Mouse (Mus musculus) adrenal gland, postnatal 4 days (tissue): ENCODE results near the gene Prpf18. TPM values are rescaled to one million over a fixed set of nuclear protein-coding genes. Genes with fewer than 3 reads are reported as not detected.
"Not testable (repeated sequence)": the region's sequence is repeated elsewhere in the genome, so short reads cannot be mapped to it uniquely, and the experiment has no call there.

Source experiments
- DNase-seq, 2 experiments: peaks; one replicate each; pipeline ENCODE4 v3.0.0; 2021 to 2022; ENCODE audit warnings: low spot score in 2 of 2, mixed read lengths in 2 of 2
- total RNA-seq, 2 experiments: library from RNA; stranded (reverse); gene quantifications; 2 replicates each; pipeline ENCODE4 v1.2.3; 2021

The Prpf18 gene
- total RNA-seq, 2 experiments from 2014 or later: 46.0 to 50.6 TPM

DNA sequence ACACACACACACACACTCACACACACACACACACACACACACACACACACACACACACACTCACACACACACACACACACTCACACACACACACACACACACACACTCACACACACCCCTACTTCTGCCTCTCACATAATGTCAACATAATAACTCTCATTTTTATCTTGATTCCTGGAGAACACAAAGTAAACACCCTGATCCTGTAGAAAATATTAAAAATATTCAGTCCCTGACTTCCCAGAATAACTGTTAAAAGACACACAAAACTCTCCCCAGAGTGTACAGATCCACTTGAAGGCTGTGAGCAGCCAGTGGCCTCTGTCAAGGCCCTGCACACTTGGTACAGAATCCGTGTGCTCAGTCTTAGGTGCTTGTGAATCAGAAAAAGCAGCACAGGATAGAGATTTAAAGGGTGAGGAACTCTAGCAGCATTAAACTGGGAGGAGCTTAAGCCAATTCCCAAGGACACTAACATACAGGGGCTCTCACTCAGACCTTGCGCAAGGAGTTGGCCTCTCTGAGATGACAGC, 36.8 kb downstream of the Prpf18 start:
- no peak for DNase-seq

DNA sequence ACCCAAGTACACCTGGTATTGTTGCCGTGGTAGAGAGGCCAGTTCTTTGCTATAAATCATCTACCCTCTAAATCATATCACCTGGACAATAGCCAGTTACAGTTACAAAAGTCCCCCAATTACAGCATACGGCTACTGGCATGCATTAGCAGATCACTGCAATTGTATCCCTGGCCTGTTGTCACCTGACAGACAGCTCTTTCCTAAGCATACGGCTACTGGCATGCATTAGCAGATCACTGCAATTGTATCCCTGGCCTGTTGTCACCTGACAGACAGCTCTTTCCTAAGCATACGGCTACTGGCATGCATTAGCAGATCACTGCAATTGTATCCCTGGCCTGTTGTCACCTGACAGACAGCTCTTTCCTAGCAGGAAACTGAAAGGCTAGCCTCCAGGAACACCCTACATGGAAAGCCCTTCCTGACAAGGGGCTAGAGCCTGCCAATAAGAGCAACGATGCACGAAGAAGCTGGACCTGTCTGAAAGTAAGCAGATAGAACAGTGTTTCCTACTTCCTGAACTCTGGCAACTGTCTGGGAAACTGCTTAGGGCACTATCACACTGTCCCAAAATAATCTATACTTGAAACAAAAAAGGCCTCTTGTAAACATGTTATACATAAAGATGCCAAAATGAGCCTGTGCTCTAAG, 37.5 kb downstream of the Prpf18 start:
- not testable (repeated sequence) for DNase-seq

DNA sequence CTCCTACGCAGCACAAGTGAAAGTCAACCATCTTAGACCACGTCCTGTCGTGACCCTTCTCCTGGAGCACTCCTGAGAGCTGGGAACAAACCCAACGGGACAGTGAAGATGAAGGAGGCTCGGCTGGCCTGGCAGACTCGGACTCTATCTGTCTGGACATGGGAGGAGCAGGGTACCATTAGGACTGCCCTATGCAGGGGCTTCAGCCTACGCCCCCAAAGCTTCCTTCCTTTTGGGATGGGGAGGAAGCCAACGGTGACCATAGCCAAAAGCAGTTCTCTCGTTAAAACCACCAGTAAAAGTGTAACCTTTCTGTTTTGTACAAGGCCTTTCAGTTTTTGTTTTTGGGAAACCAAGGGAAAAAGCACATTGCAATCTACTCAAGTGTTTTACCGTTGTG, 40.2 kb downstream of the Prpf18 start:
- no peak for DNase-seq

DNA sequence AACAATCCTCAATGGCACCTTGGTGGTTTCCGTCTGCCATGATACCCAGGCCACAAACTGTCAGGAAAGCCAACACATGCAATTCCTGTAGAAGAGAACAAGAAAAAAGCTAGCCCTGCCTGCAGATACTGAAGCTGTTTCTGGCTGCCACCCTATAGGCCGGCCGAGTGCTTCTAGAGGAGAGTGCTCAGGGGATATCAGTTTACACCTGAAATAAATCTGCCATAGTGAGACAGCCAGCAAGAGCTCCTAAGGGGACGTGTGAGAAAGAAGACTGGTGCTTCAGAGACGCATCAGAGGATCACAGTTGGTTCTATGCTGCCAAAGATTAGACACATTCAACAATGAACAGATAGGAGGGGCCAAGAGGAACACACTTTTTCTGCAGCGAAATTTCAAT, 40.6 kb downstream of the Prpf18 start:
- no peak for DNase-seq

DNA sequence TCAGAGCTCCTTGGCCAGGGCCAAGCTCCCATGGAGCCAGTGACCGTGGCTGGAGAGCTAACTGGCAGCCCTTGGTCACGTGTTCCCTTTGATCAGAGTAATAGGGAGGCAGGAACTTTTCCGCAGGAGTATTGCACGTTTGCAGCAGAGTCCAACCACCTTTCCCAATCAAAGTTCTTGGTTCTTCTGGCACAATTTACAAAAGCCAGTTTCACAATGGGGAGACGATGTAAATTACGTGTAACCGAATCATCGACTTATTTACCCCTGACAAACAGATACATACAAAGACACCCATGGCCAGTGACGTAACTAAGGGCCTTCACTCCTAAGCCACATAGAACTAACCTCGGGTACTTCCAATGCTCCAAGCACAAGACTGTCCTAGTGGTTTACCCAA, 42.5 kb downstream of the Prpf18 start:
- DNase-seq: no peak

DNA sequence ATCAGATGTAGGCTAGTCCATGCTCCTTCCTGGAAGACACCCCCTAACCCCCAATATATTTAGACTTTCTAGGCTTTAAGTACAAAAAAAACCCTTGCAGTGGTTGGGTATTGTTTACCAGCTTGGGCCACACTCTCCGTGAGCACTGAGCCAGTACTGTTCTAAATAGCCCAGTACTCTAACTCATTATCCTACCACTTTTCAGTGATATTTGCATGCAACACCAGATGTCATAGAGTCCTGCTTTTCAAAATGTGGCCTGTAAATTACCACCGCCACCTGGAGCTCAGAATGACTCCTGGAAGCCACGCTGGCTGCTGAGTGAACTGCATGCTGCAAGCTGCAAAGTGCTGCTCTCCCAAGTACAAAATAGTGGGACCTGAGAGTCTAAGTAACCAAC, 43.7 kb downstream of the Prpf18 start:
- no peak for DNase-seq

DNA sequence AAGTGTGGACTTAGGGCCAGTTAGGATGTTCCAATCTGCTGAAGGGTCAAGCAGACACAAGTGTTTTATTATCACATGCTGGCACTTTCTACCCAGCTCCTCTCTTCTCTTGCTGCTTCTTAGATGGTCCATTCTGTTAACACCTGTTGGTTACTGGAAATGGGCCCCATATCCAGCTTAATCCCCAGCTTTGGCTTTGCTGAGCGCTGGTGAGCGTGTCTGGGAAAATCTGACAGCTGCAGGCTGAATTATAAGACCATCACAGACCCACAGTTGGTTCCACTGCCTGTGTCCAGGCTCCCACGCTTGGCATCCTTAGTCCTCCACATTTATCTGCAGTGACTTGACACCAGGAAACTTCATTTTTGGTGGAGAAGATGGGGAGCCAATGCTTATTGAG, 45.4 kb downstream of the Prpf18 start:
- no peak for DNase-seq

DNA sequence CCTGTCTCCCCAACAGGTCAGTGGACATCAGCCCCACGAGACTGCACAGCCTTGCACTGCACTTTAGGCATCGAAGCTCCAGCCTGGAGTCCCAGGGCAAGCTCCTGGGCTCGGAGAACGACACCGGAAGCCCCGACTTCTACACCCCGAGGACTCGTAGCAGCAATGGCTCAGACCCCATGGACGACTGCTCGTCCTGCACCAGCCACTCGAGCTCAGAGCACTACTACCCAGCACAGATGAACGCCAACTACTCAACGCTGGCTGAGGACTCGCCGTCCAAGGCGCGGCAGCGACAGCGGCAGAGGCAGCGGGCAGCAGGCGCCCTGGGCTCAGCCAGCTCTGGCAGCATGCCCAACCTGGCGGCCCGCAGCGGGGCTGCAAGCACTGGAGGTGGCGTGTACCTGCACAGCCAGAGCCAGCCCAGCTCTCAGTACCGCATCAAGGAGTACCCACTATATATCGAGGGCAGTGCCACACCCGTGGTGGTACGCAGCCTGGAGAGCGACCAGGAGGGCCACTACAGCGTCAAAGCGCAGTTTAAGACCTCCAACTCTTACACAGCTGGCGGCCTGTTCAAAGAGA, 48.5 kb downstream of the Prpf18 start:
- DNase-seq: no peak

DNA sequence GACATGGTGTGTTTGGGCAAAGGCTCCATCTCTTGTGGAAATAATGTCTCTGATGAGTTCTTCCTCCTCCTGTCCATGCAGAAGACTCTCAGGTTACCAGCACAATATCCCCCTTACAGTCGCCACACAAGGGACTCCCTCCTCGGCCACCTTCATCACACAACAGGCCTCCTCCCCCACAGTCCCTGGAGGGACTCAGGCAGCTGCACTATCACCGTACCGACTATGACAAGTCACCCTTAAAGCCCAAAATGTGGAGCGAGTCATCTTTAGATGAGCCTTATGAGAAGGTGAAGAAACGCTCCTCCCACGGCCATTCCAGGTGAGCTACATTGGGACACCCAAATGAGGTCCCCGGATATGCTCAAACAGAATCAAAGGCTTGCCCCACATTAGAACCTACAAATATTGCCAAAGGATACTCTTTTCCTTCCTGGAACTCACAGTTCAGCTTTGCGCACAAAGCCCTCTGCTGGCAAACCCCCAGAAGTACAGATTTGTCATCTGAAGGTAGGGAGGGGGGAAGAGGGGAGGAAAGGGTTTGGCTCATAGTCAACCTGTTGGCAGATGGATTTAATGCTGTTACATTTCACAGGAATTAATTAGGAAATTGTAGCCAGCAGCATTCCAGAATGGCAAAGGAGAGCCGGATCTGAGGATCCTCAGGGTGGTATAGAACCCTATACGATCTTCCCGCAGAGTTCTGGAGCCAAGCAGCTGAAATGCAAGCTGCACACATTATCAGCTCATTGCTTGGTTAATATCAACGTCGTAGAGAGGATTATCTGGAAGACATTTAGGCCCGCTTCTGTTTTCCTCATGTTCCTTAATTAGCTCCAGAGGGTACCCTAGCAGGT, 50.7 kb downstream of the Prpf18 start:
- peak in 1 of 2 experiments; percentile 32 for DNase-seq

DNA sequence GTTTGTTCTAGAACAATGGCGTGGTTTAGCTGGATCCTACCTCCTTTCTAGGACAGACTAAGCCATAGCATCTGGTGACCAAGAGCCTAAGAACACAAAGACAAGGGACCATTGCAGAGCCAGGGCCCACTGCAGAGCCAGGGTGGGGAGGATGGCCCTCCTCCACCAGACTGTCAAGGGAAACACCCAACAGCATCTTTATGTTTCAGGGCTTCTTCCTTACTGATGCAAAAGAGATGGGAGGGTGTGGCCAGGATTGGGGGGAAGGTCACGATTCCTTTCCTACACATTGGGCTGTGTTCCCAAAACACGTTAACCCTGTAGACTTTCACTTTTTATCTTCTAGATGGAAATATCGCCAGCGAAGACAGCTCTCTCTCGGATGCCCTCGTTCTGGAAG, 54.9 kb downstream of the Prpf18 start:
- DNase-seq: no peak

DNA sequence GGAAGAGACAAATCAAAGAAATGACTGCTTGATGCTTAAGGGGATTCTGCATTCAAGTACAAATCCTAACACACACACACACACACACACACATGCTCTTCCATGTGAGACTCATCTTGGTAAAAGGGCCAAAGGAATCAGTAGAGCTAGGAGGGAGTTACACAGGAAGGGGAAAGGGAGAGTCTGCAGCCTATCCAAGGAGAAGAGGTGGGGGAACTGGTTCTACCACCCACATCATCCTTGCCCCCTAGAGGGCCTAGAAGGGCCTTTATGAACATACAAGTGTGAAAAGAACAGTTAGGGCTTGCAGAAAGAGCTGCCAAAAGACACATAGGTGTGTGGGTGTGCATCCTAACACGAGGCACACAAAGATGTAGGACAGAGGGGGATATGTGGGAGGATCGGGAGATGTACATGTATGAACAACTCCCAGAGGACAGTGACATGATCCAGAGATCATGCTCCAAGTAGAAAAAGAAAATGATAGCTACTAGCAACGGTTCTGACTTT, 58.0 kb downstream of the Prpf18 start:
- no peak for DNase-seq

DNA sequence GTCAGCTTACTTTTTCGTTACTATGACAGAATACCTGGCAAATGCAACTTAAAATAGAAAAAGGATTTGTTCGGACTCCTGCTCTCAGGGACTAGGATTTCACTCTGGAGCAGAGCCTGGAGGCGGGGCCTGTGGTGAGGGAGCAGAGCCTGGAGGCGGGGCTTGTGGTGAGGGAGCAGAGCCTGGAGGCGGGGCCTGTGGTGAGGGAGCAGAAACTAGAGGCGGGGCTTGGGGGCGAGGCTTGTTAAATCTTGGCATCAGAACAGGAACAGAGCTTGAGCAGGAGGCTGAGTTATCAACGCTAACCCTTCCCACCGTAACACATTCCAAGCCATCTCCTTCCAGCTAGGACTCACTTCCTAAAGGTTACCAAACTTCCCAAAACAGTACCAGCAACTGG, 58.5 kb downstream of the Prpf18 start:
- no peak for DNase-seq

DNA sequence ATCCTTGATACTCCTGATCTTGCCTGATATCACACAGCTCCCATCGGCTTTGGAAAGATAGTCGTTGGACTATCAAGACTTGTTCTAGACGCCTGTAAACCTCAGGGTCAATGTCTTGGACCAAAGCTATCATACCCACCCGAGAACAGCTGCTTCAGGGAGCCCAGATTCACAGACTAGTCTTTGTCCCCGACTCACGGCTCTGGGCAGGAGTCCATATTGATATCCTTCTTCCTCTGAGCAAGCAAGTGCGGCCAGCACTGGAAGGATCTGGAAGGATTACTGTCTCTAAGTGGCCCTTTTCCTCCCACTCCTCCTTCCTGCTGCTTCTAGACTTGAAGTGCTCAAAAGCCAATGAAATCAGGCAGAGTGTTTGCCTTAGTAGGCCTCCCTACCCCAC, 59.2 kb downstream of the Prpf18 start:
- DNase-seq: no peak

DNA sequence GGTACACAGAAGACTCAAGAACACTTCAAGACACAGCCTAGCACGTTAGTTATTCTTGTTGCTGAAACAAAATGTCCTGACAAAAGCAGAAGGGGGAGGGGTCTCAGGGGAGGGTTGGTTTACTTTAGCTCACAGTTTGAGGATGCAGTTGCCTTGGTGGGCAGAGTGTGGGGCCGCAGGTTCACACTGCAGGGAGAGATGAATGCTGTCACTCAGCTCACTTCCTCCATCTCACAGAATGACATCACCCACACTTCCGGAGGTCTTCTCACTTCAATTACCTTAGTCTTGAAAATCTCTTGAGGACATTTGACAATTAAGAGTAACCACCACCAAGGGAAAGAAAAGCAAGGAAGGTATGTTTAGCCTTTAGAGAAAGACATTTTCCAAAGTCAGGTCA, 60.3 kb downstream of the Prpf18 start:
- DNase-seq: no peak

DNA sequence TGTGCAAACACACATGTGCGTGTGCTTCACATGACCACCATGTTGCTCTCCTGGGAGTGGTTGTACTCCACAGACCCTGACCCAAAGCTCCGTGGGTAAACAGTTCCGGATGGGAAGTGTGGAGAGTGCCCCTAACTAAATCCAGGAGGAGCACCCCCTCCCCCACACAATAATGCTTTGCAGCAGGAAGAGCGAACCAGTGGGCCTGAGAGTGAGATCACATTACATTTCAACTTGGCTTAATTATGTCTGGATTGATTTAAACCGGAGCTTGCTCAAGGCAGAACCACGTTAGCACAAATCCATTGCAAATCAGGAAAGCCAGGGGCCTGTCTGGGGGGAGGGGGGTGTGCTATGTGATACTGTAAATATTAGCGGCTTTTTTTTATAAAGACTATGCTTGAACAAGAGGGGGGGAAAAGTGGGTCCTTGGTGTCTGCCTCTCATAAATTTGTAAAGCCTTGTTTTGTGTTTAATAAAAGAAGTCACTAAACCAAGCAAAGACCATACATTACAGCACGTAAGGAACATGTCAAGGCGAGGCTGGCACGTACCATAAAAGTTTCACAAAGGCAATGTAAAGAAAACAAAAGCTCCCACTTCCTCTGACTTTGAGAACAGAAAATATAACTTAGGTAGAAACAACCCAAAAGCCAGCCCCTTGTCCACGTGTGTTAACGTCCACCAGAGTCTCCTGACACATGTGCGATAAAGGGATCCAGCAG, 64.1 kb downstream of the Prpf18 start:
- DNase-seq: no peak

DNA sequence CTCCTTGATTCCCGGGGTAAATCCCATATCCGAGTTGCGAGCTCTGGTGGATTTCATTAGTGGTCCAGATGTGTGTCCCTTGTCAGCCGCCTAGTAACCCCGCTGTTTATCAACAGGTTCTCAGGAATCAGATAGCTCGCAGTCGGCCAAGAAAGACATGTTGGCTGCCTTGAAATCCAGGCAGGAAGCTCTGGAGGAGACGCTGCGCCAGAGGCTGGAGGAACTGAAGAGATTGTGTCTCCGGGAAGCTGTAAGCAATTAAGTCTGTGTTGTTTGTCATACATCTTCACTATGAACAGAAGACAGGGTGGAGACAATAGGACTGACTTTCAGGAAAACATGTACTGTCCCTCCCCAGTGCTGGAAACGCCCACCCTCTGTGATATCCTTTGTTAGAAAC, 65.7 kb downstream of the Prpf18 start:
- no peak for DNase-seq

DNA sequence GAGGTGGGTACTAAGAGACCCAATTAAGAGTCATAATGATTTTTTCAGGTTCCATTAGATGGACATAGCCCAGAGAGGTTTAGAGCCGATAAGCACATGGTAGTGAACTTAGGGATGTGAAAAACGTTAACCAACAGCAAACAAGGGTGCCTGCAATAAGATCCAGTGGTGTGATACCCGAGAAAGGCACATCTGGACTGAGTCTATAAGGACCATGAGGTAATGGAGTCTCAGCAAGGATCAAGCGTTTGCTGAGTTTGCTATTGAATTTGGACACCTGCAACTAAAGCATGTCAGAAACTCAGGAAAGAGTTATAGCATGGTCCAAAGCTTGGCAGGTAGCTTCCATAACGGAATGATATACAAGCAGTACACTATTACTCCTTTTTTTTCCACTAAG, 67.7 kb downstream of the Prpf18 start:
- DNase-seq: no peak

DNA sequence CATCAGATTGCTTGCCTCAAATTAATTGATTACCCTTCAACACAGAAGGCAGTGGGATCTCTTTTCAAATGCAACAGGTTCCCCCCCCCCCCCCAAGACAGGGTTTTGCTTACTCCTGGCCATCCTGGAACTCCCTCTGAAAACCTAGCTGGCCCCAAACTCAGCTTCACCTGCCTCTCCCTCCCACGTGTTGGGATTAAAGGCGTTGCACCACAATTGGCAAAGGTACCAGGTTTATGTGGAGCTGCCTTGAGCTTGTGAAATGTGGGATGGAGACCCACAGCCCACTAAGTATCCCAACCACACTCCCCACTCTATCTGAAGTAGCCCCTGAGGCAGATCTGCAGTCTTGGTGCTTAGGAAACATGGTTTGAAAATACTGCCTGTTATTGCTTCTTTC, 69.0 kb downstream of the Prpf18 start:
- DNase-seq: no peak

DNA sequence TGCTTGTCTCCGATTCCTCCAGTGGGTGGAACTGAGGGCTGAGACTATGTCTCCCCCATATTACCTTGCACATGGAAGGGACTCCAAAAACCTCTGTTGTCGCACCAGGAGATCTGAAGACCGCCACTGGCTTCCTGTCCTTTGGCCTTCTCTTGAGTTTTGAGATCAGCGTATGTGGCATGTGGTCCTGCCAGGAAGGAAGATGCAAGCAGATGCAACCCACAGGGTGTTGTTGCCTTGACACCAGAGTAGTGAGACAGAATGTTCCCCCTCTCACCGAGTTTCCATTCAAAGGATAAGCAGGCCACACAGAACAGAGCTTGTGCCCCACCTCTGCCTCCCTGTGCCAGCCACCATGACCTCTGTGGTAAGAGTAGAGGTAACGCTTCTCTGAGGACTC, 71.2 kb downstream of the Prpf18 start:
- DNase-seq: no peak

DNA sequence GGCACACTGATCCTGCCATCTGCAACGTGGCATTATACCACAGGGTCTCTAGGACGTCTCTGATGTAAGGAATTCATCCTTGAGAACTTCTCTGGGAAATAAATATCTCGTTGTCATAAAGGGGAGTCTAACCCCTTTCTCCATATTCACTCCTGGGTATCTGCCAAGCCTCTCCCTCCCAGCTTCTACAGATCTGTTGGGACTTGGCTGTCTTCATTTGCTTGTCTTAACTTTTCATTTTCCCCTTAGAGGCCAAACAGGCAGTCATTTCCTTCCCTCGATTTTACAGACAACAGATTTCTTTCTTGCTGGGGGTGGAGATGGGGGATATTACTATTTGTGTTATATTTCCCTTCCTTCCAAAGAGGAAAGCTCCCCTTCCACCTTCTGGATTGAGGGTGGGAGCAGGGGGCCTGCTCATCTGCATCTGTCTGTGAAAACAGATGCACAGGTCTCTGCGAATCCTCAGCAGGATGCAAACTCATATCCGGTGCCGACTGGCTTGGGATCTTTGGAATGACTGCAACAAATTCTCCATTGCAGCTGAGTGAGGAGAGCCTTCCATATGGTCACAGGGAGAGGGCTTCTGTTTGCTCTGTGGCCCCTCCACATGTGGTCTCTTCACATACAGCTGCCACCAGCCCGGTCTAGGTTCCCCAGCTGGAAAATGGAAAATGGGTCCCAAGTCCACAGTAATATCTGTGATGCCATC, 72.4 kb downstream of the Prpf18 start:
- no peak for DNase-seq

DNA sequence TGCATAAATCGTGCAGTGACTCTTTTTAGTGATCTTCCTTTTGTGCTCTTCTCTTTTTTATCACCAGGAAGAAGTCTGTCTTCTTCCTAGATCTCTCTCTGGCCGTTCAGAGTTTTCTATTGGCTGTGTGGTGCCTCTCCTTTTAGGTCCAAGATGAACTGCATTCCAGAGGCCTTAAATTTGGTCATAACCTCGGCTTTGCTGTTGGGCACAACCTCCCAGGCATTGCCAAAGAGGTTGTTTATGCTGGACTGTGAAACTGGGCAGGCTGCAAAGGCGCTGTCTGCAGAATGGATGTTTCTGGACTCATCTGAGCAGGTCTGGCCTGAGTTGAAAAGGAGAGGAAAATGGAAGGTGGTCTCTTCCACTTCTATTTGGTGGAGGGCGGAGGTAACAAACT, 73.6 kb downstream of the Prpf18 start:
- no peak for DNase-seq
